Mouse (Mus musculus) adrenal gland, adult 18-20 months (tissue): ENCODE data around the gene Sec1. TPM values are rescaled to one million over a fixed set of nuclear protein-coding genes. Genes with fewer than 3 reads are reported as not detected.
"Not testable (repeated sequence)": the region's sequence is repeated elsewhere in the genome, so short reads cannot be mapped to it uniquely, and the experiment has no call there.

Experiments
- DNase-seq, 2 experiments: peaks; one replicate each; pipeline ENCODE4 v3.0.0; 2021 to 2022; ENCODE audit warnings: low spot score in 2 of 2
- total RNA-seq, 2 experiments: library from RNA; stranded (reverse); gene quantifications; 1 replicate in 1 of 2; 2 replicates in 1 of 2; pipeline ENCODE4 v1.2.3; 2021

The Sec1 gene
- total RNA-seq, 2 experiments from 2014 or later: 0.23 to 0.35 TPM

DNA sequence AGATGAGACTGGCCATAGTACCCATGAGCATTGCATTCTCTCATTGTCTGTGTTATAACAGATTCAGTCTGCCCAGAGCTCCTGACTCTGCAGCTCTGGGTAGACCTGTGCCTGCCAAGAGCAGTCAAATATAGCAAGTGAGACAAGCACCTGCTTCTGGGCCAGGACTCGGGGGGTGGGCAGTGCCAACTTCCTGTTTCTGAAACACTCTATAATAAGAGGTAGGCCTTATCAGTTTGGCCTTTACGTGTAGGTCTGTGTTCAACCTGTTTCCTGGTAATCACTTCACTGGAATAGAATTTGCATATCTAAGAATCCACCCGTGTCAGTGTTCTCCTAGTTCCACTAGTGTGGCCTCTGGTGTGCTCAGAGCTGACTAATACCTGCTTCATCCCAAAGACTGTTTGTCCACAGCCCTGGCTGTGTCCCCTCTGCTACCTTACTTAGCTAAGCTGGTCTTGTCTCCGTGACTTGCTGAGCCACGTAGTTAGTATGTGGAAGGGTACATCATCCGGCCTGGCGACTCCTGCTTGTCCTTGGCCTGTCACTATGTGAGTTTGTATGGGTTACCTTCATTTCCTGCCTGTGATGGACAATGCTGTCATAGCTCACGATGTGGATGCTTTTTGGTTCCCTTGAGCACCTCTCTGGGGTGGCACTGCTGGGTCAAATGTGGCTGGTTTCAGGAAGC, 13.0 kb downstream of the Sec1 start:
- no peak for DNase-seq

DNA sequence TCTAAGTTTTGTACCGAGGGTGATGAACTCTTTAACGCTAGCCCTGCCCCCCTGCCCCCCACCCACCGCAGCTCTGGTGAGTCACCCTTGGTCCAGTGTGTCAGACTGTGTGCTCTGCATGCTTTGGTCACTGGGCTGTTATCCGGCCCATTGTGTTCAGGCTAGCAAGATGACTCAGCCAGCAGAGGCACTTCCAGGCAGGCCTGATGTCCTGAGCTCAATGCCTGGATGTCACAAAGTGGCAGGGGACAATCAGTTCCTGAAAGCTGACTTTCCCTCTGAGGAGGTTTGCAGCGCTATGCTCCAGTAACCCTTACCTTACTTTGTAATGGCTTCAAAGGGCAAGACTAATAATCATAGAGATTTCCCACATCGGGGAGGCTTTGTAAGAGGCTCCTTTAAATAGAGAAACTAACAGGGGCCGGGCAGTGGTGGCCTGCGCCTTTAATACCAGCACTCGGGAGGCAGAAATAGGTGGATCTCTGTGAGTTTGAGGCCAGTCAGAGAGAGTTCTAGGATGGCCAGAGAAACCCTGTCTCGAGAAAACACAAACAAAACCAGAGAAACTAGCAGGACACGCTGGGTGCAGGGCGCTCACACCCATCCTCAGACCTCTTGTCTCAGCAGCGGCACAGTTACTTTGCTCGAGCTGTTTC, 14.1 kb downstream of the Sec1 start:
- DNase-seq: no peak

DNA sequence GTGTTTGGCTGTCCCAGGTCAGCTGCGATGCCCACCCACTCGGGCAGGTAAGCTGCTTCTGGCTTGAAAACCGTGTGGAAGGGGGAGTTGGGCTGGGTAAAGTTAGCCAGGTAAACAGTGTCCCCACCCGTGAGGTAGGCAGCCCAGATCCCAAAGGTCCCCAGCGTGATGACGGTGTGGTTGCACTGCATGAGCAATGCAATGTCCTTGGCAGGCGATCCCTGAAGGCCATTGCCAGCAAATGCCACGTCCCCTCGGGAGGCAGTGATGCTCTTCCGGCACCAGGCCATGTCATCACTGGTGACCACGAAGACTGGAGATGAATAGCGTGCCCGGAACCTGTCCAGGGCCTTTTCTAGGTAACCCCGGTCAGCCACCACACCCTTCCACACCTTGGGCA, 15.7 kb downstream of the Sec1 start:
- DNase-seq: no peak

DNA sequence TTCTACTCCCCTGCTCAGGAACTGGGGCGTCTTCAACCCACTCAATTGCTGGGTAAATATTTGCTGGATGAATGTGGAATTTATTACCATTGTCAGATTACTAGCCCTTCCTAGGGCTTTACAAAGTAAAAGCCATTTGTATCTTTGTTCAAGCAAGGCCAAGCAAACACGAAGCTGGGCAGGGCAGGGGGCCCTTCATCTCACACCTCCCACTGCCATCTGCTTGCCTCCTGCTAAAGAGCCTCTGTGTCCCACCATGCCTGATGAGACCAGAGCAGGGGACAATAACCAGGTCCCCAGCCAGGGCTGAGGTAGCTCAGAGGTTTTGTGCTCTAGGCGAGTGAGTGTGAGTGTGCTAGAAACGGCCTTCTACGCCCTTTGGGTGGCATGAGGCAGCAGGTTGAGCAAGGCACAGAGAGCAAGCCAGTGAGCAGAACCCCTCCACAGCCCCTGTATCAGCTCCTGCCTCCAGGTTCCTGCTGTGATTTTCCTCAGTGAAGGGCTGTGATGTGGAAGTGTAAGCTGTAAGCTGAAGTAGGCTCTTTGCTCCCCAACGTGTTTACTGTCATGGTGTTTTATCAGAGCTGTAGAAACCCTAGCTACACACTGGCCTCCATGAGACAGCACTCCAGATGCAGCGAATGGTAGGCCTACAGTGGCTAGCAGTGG, 16.4 kb downstream of the Sec1 start:
- DNase-seq: no peak

DNA sequence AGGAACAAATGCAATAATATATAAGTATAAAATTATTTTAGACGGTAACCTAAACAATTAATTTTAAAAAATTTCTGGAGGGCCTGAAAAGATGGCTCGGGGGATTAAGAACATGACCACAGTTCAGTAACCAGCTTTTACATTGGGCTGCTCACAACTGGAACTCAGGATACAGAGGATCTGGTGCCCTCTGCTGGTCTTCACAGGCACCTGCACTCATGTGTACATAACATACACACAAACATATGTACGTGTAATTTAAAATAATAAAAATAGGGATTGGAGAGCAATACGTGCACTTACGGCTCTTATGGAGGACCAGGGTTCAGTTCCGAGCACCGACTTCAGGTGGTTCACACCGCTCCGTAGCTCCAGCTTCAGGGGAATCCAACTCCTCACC, 25.3 kb downstream of the Sec1 start:
- no peak for DNase-seq

DNA sequence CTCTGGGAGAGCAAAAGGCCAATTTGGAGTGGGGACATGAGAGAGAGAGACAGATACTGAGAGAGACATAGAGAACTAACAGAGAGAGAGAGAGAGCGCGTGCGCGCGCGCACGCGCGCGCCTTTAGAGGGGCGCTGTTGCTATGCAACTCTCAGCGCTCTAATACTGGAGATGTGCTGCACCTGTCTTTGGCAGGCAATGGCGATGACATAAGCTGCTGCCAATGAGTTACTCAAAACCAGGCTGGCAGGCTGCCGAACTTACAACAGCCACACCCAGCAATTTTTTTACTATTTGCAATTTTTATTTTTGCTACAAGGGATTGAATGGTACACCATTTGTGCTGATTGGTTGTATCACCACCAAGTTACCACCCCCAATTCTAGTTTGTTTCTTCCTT, 26.4 kb downstream of the Sec1 start:
- DNase-seq: no peak

DNA sequence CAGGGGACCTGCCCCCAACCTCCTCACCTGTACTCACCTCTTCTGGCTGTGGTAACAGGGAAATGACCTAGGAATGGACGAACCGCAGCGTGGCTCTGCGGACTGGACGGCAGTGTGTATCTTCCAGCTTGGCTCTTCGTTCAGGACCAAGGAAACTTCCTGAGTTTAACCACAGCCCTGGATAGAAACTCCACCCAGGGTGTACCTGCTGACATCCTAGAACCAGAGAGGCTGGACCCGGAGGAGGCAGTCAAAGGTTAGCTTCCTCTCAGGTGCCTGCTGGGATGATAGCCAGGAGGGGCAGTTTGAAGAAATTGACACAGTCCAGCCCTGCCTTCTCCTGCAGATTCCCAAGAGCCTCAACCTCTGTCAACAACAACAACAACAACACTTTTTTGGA, 28.0 kb downstream of the Sec1 start, which contains the start of gene Fut2:
Gene Fut2, minus strand, starts transcription at position 234 of the 400 bp plus-strand sequence.
- no peak for DNase-seq

DNA sequence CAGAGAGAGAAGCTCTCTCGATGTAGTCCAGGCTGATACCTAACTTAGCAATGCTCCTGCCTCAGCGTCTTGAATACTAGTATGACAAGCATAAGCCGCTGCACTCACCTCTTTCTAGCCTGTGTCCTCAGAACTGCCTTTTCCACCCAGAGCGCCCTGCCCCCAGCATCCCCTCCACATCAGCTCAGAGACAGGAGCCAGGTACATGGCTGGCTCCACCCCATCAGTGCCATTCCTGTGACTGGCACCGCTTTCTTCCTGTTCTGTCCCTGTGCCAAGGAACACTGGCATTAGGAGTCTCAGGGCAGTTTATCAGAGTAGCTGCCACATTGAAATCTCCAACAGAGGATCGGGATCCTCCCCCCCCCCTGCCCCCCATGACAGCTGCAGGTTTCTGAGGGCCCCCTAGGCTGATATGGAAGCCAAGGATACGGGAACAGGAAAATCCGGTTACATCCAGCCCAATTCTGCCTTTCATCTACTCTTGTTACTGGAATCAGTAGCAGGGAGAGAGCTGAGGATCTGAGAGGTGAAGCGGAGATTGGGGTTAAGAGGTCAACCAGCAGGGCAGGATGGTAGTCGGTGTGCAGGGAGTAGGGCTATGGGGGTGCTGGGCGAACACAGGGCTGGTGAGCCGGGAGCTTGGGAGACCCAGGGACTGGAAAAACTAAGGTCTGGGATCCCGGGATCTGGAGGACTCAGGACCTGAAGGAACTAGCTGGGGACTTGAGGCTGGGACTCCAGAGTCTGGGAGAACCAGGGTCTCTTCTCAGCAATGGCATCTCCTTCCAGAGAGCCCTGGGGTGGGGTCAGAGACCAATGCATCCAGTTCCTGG, 28.7 kb downstream of the Sec1 start:
- DNase-seq: no peak

DNA sequence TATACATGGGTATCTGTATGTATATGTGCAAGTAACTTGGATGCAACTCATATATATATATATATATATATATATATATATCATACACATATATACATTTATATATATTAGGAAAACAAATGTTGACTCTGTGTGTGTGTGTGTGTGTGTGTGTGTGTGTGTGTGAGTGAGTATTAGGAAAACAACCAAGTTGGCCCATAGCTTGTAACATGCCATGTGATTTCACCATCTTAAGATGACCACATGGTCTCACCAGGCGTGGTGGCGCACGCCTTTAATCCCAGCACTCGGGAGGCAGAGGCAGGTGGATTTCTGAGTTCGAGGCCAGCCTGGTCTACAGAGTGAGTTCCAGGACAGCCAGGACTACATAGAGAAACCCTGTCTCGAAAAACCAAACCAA, 32.5 kb downstream of the Sec1 start:
- not testable (repeated sequence) for DNase-seq

DNA sequence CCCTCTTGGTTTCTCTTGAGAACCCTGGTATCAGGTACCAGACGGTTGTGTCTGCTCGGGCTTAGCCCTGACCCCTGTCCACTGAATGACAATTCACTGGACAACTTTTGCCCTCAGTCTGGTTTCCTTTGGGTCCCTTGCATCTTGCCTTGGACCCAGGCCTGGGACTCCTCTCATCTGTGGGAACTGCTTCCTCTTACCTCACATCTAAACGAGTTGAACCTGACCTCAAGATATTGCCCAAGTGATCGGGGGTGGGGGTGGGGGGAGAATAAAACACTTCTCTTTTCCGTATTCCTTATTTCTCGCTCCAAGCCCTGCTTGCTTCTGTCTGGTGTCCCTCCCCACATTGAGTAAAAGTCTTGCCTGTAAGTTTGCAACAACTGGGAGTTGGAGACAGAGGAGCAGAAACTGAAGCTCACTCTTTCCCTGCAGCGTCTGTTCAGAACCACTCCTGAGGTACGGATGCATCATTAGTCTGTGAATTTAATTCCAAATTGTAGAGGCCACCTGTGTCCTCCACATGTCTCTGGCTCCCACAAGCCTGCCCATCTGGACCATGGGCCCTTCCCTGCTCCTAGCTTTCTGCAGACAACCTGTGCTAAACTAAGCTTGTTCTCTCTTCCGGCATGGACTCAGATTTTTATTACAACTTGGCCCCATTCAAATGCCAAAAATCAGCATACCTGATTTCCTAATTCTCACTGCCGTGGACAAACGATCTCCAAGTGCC, 33.3 kb downstream of the Sec1 start:
- DNase-seq: no peak

DNA sequence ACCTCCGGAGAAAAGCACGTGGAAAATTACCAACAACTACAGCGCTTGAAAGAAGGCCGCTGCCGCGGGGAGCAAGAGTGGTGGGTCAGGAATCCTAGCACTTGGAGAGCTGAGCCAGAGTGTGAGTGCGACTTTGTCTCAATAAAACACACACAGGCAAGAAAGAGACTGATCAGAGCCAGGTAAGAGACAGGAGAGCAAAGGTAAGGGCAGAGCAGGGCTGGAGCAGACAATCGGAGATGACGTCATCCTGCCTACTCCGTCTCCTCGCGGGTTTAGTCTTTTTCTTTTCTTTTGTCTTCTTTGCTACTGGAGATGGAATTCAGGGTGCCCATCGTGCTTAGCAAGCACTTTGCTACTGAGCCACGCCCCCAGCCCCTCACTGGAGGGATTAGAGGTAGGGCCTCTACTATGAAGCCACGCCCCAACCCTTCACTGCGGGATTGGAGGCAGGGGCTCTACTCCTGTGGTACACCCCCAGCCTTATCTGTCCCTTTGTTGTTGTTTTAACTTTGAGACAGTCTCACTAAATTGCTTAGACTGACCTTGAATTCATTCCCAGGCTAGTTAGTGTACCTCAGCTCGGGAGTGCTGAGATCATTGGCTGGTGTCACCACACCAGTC, 39.7 kb downstream of the Sec1 start:
- DNase-seq: no peak

DNA sequence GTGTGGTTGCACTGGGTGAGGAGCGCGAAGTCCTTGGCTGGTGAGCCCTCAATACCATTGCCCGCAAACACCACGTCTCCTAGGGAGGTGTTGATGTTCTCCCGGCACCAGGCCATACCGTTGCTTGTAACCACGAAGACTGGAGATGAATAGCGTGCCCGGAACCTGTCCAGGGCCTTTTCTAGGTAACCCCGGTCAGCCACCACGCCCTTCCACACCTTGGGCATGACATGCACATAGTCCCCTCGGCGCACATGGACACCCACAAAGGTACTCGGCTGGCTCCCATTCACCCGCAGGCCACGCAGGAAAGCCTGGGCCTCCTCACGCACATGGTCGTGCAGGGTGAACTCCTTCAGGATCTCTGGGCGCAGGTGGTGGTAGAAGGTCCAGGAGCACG, 43.7 kb downstream of the Sec1 start:
- not testable (repeated sequence) for DNase-seq

DNA sequence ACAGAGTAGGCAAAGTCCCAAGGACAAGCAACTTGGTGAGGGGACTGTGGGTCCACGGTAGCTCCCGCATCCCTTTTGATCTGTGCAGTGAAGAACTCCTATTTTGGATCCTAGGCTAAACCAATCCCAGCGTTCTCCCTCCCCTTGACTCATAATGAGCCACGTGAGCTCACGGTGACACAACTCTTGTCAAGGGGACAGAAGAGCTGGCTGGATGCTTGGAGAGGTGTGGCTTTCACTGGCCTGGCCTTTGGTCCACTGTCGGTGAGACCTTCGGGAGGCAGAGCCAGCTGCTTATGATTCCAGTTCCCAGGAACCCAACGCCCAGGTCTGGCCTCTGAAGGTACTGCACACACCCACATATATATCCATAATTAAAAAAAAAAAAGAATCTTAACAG, 44.9 kb downstream of the Sec1 start:
- DNase-seq: no peak

DNA sequence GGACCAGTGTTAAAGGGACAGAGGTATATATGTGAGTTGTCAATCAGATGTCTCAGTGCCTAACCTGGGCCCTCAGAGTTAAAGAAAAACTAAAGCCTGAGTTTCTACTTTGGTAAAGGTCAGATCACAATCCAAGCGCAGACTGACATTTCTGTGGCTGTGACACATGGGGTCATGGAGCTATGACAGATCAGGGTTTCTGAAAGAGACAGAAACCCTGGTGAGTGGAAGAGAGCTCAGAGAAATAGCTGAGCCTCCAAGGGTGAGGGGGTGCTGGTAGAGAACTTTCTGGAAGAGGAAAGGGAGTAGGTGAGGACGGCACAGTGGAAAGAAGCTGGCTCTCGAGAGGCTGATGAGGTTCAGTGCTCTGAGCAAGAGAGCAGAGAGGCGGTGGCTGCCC, 47.5 kb downstream of the Sec1 start:
- DNase-seq: no peak

DNA sequence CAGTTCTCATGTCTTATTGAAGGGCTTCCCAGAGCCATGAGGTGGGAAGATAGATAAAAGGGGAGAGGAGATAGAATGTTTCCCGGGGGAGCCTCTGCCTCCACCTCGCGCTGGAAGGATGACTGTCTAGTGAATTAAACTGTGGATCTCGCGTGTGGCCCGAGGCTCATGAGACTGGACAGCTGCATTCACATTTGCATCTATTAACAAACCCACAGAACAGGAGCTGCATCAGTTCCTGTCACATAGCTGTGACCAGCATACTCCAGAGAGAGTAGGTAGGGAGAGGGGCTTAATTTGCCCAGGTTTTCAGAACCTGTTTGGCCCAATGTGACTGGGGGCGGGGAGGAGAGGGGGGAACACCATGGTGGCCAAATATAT, 48.6 kb downstream of the Sec1 start:
- DNase-seq: no peak

DNA sequence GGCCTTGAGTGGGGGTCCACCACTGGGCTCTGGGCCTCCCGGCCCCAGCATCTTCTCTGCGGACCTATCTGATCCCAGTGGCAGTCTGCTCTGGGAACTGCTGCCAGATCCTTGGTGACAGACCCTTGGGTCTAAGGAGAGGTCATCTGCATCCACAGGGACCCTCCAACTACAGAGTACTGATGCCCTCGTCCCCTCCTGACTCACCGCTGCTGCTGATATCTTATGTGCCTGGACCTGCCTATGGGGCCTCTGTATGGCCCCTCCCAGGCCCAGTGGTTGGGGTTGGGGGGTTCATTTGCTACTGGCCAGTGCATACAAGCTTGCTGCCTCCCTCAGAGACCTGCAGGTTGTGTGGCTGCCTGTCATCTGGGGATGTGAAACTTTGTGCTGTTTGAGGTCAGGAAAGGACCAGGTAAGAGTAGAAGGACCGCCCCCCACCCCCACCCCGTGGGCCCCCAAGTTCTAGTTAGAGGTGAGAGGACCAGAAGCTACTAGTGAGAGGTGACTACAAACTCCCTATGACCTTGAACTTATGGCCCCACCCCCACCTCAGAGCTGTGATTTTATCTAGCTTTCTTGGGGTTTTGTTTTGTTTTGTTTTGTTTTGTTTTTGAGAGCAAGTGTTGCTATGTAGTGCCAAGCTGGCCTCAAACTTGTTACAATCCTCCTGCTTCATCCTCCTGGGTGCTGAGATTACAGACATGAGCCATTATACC, 49.2 kb downstream of the Sec1 start:
- DNase-seq: no peak

DNA sequence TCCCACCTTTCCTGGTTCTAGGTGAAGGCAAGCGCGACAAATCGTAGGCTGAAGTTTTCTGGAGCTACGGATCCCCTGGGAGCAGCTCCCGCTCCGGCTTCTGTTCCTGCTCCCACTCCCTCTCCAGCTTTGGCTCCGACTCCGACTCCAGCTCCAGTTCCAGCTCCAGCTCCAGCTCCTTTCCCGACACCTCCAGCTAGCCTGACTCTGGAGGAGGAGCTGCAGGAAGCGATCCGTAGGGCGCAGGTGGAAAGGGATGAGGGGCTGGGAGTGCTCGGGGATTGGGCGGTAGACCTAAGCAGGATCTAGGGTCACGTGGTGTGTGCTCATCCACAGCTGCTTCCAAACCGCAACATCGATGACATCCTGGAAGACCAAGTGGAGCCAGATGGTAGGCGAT, 50.0 kb downstream of the Sec1 start:
- DNase-seq: no peak

DNA sequence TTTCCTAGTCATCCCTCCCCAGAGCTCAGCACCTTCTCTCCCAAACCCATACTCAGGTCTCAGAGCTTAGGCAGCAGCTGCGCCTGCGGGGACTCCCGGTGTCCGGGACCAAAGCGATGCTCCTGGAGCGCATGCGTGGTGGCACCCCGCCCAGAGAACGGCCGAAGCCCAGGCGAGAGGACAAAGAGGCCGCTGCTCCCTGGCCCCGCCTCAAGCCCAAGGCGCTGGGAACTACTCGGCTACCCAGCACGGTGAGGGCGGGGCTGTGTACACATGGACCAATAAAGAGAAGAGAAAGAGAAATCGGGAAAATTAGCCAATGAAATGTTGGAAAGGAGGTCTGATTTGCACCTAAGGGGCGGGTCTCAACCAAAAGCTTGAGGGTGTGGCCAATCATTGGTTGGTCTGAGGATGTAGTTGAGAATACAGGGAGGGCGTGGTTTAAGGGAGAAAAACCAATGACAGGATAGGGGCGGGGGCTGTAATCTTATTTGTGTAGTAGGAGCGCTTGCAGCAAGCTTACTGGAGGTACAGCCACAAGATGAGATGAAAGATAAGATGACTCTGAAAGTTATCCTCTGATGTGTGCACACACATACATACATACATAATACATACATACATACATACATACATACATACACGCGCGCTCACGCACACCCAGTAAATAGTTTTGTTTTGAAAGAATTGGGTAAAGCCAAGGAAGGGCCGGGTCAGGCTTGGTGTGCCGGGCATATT, 50.6 kb downstream of the Sec1 start:
- peak; percentile 76 to 83 for DNase-seq
